Mouse (Mus musculus) thymus, adult 2 months (tissue): ENCODE measurements around the gene Slc35d1. TPM values are rescaled to one million over a fixed set of nuclear protein-coding genes. Genes with fewer than 3 reads are reported as not detected.

Source experiments
- DNase-seq: peaks from one replicate; pipeline ENCODE4 v3.0.0; 2021
- H3K27ac ChIP-seq: fragments of 200-500 bp; 2 replicates; pipeline ENCODE4 v1.5.1; 2012; ENCODE audit warnings: low read length, control low read depth; ENCODE audit not compliant: control insufficient read depth, insufficient read depth
- H3K27me3 ChIP-seq: fragments of 200-500 bp; 2 replicates; pipeline ENCODE4 v1.6.1; 2012; ENCODE audit warnings: mild to moderate bottlenecking, low read length, moderate library complexity, mixed read lengths; ENCODE audit not compliant: control insufficient read depth, insufficient read depth
- H3K36me3 ChIP-seq: fragments of 200-500 bp; 2 replicates; pipeline ENCODE4 v1.6.1; 2012; ENCODE audit warnings: mild to moderate bottlenecking, low read length, moderate library complexity; ENCODE audit not compliant: control insufficient read depth, insufficient read depth
- H3K4me1 ChIP-seq: fragments of 200-500 bp; replicated peaks from 2 replicates; pipeline ENCODE4 v1.6.1; 2012; ENCODE audit warnings: low read length; ENCODE audit not compliant: control insufficient read depth, insufficient read depth
- H3K4me3 ChIP-seq: fragments of 200-500 bp; 2 replicates; pipeline ENCODE4 v1.5.1; 2012; ENCODE audit warnings: mild to moderate bottlenecking, low read length, control low read depth, moderate library complexity; ENCODE audit not compliant: control insufficient read depth, insufficient read depth
- CTCF ChIP-seq: fragments of 200-500 bp; IDR thresholded peaks from 2 replicates; pipeline ENCODE4 v1.5.1; 2012; ENCODE audit warnings: mild to moderate bottlenecking, control low read depth, low read length, moderate library complexity, borderline replicate concordance; ENCODE audit not compliant: control insufficient read depth, poor library complexity, insufficient read depth; ENCODE audit errors: extremely low read depth
- POLR2A ChIP-seq: fragments of 200-500 bp; IDR thresholded peaks from 2 replicates; pipeline ENCODE4 v1.6.1; 2012; ENCODE audit warnings: mild to moderate bottlenecking, low read length, control low read depth, moderate library complexity; ENCODE audit not compliant: control insufficient read depth, poor library complexity, insufficient read depth; ENCODE audit errors: extremely low read depth
- WGBS: fragments of 180-500 bp; shearing (Covaris S2); methylation state at CpG from one replicate; pipeline ENCODE4 v1.1.7; 2018; 5-methylcytosine and 5-hydroxymethylcytosine counted together
- polyA plus RNA-seq: library from polyadenylated mRNA; depleted of rRNA; stranded (reverse); fragments of >200 nt; gene quantifications from 2 replicates; pipeline ENCODE4 v1.2.3, GENCODE M21; 2012

Gene Slc35d1
- polyA plus RNA-seq, 1 experiment: 19.9 TPM

GRCm38 (mm10) chr4:103213859-103214497 is 986 bp downstream of the Slc35d1 start:
- peak overlapping the region; percentile 39; the same call in 1 of the 2 replicates for H3K27ac ChIP-seq
- H3K36me3 ChIP-seq: peaks cover 10% of the 10 kb centered on the region
- peaks cover 18% of the 10 kb centered on the region for H3K4me1 ChIP-seq
- peak; percentile 41 for DNase-seq
- H3K4me3 ChIP-seq: peak overlapping the region; percentile 72
- no peaks in the 10 kb centered on the region for H3K27me3 ChIP-seq
- TF ChIP-seq POLR2A (no peak), CTCF (no peak)
- 7% methylated on average over 30 of the region's 30 CpGs for WGBS

- no peak overlapping the region for H3K4me3 ChIP-seq
- 6% methylated on average over 1 of the region's 1 CpGs for WGBS
- TF ChIP-seq POLR2A (no peak), CTCF (no peak)
- no peaks in the 10 kb centered on the region for H3K27me3 ChIP-seq
- peaks cover 12% of the 10 kb centered on the region for H3K4me1 ChIP-seq
- no peak for DNase-seq
- H3K27ac ChIP-seq: no peak overlapping the region
- H3K36me3 ChIP-seq: peaks cover 21% of the 10 kb centered on the region
These were observed 6.4 kb downstream of the Slc35d1 start for GRCm38 (mm10) chr4:103208553-103208952.

GRCm38 (mm10) chr4:103203646-103204045 is 11.3 kb downstream of the Slc35d1 start:
- H3K27me3 ChIP-seq: no peaks in the 10 kb centered on the region
- no peak overlapping the region for H3K4me3 ChIP-seq
- WGBS: 90% methylated on average over 2 of the region's 2 CpGs
- TF ChIP-seq POLR2A (no peak), CTCF (no peak)
- peaks cover 35% of the 10 kb centered on the region for H3K36me3 ChIP-seq
- DNase-seq: no peak
- peaks cover 10% of the 10 kb centered on the region for H3K4me1 ChIP-seq
- H3K27ac ChIP-seq: no peak overlapping the region

- DNase-seq: no peak
- TF ChIP-seq POLR2A: no peak
- TF ChIP-seq CTCF: no peak
- Histone ChIP-seq H3K4me1 (no peaks in the 10 kb centered on the region; the same call in 1 of the 2 replicates), H3K27ac (no peak overlapping the region), H3K27me3 (no peaks in the 10 kb centered on the region), H3K4me3 (no peak overlapping the region), H3K36me3 (peaks cover 49% of the 10 kb centered on the region)
- 94% methylated on average over 1 of the region's 1 CpGs for WGBS
These were observed 14.9 kb downstream of the Slc35d1 start for GRCm38 (mm10) chr4:103200046-103200445.

- peak; percentile 44 for DNase-seq
- no peaks in the 10 kb centered on the region for H3K27me3 ChIP-seq
- whole genome bisulfite sequencing: 87% methylated on average over 4 of the region's 4 CpGs
- no peak overlapping the region for H3K4me3 ChIP-seq
- peaks cover 41% of the 10 kb centered on the region for H3K36me3 ChIP-seq
- TF ChIP-seq POLR2A: no peak
- no peak overlapping the region for H3K27ac ChIP-seq
- no peaks in the 10 kb centered on the region; the same call in 1 of the 2 replicates for H3K4me1 ChIP-seq
These were observed 15.9 kb downstream of the Slc35d1 start for GRCm38 (mm10) chr4:103199086-103199485.

GRCm38 (mm10) chr4:103197401-103197800 is 17.6 kb downstream of the Slc35d1 start:
- DNase-seq: no peak
- no peak overlapping the region for H3K27ac ChIP-seq
- TF ChIP-seq POLR2A (no peak), CTCF (no peak)

GRCm38 (mm10) chr4:103192421-103192820 is 22.5 kb downstream of the Slc35d1 start:
- no peaks in the 10 kb centered on the region for H3K4me1 ChIP-seq
- DNase-seq: no peak

More at GRCm38 (mm10) chr4:103197401-103197800, 17.6 kb downstream of the Slc35d1 start:
- Histone ChIP-seq H3K4me1 (no peaks in the 10 kb centered on the region; the same call in 1 of the 2 replicates), H3K27me3 (no peaks in the 10 kb centered on the region), H3K4me3 (no peak overlapping the region), H3K36me3 (peaks cover 40% of the 10 kb centered on the region)
- 92% methylated on average over 8 of the region's 8 CpGs for WGBS

More at GRCm38 (mm10) chr4:103192421-103192820, 22.5 kb downstream of the Slc35d1 start:
- Histone ChIP-seq H3K27me3 (no peaks in the 10 kb centered on the region), H3K4me3 (no peak overlapping the region), H3K27ac (no peak overlapping the region), H3K36me3 (peaks cover 51% of the 10 kb centered on the region)
- TF ChIP-seq POLR2A (no peak), CTCF (no peak)
- WGBS: 93% methylated on average over 2 of the region's 2 CpGs
